Mouse (Mus musculus) myocyte (in vitro differentiated cells): Measurements from ENCODE around the gene Ptprg. TPM values are rescaled to one million over a fixed set of nuclear protein-coding genes. Genes with fewer than 3 reads are reported as not detected.

Experiments
- H3K27me3 ChIP-seq: one replicate; pipeline ENCODE4 v1.6.1; 2011; ENCODE audit not compliant: control insufficient read depth, insufficient read depth, insufficient read length
- H3K36me3 ChIP-seq: one replicate; pipeline ENCODE4 v1.6.1; 2011; ENCODE audit not compliant: control insufficient read depth, insufficient read depth
- H3K4me2 ChIP-seq: one replicate; pipeline ENCODE4 v1.6.1; 2011; ENCODE audit warnings: low read depth, control low read depth
- H3K4me3 ChIP-seq: one replicate; pipeline ENCODE4 v1.5.1; 2011; ENCODE audit warnings: mild to moderate bottlenecking, control low read depth, moderate library complexity
- H3K79me2 ChIP-seq: one replicate; pipeline ENCODE4 v1.6.1; 2011; ENCODE audit not compliant: control insufficient read depth, insufficient read depth
- H3ac ChIP-seq: one replicate; pipeline ENCODE4 v1.6.1; 2011; ENCODE audit not compliant: control insufficient read depth, insufficient read length
- CEBPB ChIP-seq: IDR thresholded peaks from 2 replicates; pipeline ENCODE4 v1.6.1; 2011; ENCODE audit warnings: mild to moderate bottlenecking, moderate library complexity; ENCODE audit not compliant: poor library complexity, insufficient read depth, severe bottlenecking
- E2F4 ChIP-seq: IDR thresholded peaks from one replicate; pipeline ENCODE4 v1.6.1; 2011; ENCODE audit warnings: mild to moderate bottlenecking, control low read depth, moderate library complexity; ENCODE audit not compliant: insufficient read depth
- MAX ChIP-seq: IDR thresholded peaks from one replicate; pipeline ENCODE4 v1.6.1; 2011; ENCODE audit warnings: low read depth, mild to moderate bottlenecking, control low read depth
- MYOD1 ChIP-seq, 3 experiments: IDR thresholded peaks; one replicate each; pipeline ENCODE4 v1.6.1; 2011; ENCODE audit warnings: control low read depth in 2 of 3, low read depth in 2 of 3, mild to moderate bottlenecking in 2 of 3, moderate library complexity in 1 of 3; ENCODE audit not compliant: insufficient read length in 2 of 3, control insufficient read depth in 1 of 3
- MYOG ChIP-seq, 3 experiments: IDR thresholded peaks; one replicate each; pipeline ENCODE4 v1.6.1; 2011; ENCODE audit warnings: control low read depth in 2 of 3, low read depth in 2 of 3, mild to moderate bottlenecking in 2 of 3; ENCODE audit not compliant: insufficient read length in 2 of 3, control insufficient read depth in 1 of 3, insufficient read depth in 1 of 3
- POLR2A ChIP-seq: IDR thresholded peaks from one replicate; pipeline ENCODE4 v1.6.1; 2011; ENCODE audit warnings: low read depth, mild to moderate bottlenecking, control low read depth, moderate library complexity; ENCODE audit not compliant: insufficient read length
- POLR2AphosphoS2 ChIP-seq: IDR thresholded peaks from one replicate; pipeline ENCODE4 v1.6.1; 2011; ENCODE audit warnings: low read depth, control low read depth; ENCODE audit not compliant: insufficient read length
- REST ChIP-seq: IDR thresholded peaks from one replicate; pipeline ENCODE4 v1.6.1; 2011; ENCODE audit warnings: mild to moderate bottlenecking, control low read depth, moderate library complexity; ENCODE audit not compliant: insufficient read depth, insufficient read length
- SRF ChIP-seq: IDR thresholded peaks from one replicate; pipeline ENCODE4 v1.6.1; 2011; ENCODE audit warnings: low read depth; ENCODE audit not compliant: control insufficient read depth, insufficient read length
- TCF12 ChIP-seq: IDR thresholded peaks from one replicate; pipeline ENCODE4 v1.6.1; 2011; ENCODE audit warnings: mild to moderate bottlenecking, control low read depth; ENCODE audit not compliant: poor library complexity, insufficient read depth, severe bottlenecking
- TCF3 ChIP-seq: IDR thresholded peaks from one replicate; pipeline ENCODE4 v1.6.1; 2011; ENCODE audit warnings: low read depth, control low read depth; ENCODE audit not compliant: insufficient read length
- USF1 ChIP-seq: IDR thresholded peaks from one replicate; pipeline ENCODE4 v1.6.1; 2011; ENCODE audit warnings: low read depth, mild to moderate bottlenecking, control low read depth, moderate library complexity
- polyA plus RNA-seq: library from polyadenylated mRNA; unstranded; fragments of >200 nt; fragmentation: generic; extraction: Trizol; gene quantifications from one replicate; pipeline ENCODE4 v1.2.1, GENCODE M21; 2012; ENCODE audit warnings: missing spikeins

Ptprg gene
- polyA plus RNA-seq, 1 experiment = 14.4 TPM

DNA sequence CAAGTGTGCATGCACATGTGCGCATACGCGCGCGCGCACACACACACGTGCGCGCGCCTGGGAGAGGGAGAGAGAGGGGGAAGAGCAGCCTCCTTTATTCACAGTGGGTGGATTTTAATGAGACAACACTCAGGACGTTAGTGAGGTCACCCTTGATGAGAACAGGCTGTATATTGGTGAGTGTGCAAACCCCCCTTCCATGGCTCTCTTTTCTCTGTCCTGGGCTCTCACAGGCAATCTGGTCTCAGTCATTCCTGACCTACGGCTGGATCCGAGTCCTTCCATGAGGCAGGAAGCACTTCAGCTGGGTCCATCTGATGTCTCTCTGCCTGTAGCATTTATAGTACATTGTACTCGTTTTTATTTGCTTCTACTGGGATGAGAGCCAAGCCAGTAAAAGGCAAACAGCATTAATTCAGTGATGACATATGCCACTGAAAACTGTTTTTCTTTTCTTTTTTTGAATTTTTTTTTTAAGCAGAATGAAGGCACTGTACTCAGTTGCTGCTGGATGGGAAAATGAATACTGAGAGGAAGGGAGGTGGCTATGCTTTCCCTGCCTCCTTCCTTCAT is 608.5 kb downstream of the Ptprg start:
- Histone ChIP-seq H3K36me3 (no peaks in the 10 kb centered on the region), H3K4me3 (no peak overlapping the region), H3ac (no peak overlapping the region), H3K27me3 (no peaks in the 10 kb centered on the region), H3K4me2 (no peak overlapping the region), H3K79me2 (no peaks in the 10 kb centered on the region)
- TF ChIP-seq REST (no peak), TCF3 (no peak), POLR2AphosphoS2 (no peak), MYOD1 (IDR thresholded peaks at IDR 0.05; ENCODE audit: control insufficient read depth in 1 of 3, insufficient read length in 2 of 3, low read depth in 2 of 3) (no peak), SRF (no peak), MYOG (IDR thresholded peaks at IDR 0.05; ENCODE audit: control insufficient read depth in 1 of 3, insufficient read depth in 1 of 3, insufficient read length in 2 of 3, low read depth in 2 of 3) (no peak), USF1 (no peak)

DNA sequence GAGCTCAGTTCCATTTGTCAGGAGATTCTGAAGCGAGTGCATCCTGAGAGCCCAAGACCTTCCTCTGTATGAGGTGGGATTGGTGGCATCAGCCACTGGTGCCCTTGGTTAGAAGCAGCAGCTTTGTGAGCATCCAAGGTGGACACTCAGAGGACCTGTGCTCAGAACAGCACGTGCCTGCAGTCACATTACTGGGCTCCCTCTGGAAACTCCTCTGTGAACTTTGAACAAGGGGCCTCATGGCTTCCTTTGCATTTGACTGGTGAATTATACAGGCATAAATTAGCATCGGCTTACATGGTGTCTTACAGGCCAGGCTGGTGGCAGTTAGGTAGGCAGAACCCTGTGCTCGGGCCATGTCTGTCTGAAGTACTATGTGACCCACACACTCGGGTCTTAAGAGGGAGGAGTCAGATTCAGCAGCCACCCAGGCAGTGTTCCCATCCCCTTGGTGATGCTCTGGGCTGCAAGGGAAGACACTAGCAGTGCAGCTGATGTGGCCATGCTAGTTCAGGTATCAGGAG is 609.1 kb downstream of the Ptprg start:
- Histone ChIP-seq H3ac (no peak overlapping the region), H3K36me3 (no peaks in the 10 kb centered on the region)

DNA sequence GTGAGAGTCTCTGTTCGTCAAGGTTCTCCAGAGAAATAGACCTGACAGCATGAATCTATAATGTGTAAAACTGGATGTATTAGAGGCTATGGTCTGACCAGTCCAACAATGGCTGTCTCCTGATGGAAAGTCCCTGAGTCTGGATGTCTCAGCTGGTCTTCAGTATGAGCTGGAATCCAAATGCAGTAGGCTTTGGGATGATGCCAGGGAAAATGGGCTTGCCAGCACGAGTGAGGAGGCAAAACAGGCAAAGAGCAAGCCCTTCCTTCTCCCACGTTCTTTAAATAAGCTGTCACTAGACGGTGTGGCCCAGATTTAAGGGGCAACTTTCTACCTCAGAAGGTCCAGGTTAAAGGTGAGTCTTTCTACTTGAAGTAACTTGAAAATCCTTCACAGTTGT is 609.9 kb downstream of the Ptprg start:
- no peak overlapping the region for H3K4me3 ChIP-seq
- no peaks in the 10 kb centered on the region for H3K27me3 ChIP-seq
- H3ac ChIP-seq = no peak overlapping the region
- no peak overlapping the region for H3K4me2 ChIP-seq
- H3K79me2 ChIP-seq = no peaks in the 10 kb centered on the region
- TF ChIP-seq MYOG (IDR thresholded peaks at IDR 0.05; ENCODE audit: control insufficient read depth in 1 of 3, insufficient read depth in 1 of 3, insufficient read length in 2 of 3, low read depth in 2 of 3) (no peak), POLR2A (no peak), MYOD1 (IDR thresholded peaks at IDR 0.05; ENCODE audit: control insufficient read depth in 1 of 3, insufficient read length in 2 of 3, low read depth in 2 of 3) (no peak), MAX (no peak), TCF12 (no peak), TCF3 (no peak), USF1 (no peak), REST (no peak), E2F4 (no peak), POLR2AphosphoS2 (no peak), CEBPB (no peak), SRF (no peak)
- no peaks in the 10 kb centered on the region for H3K36me3 ChIP-seq

More for the DNA sequence above, 609.1 kb downstream of the Ptprg start:
- TF ChIP-seq USF1 = no peak
- Histone ChIP-seq H3K4me3 (no peak overlapping the region), H3K27me3 (no peaks in the 10 kb centered on the region), H3K79me2 (no peaks in the 10 kb centered on the region), H3K4me2 (no peak overlapping the region)

DNA sequence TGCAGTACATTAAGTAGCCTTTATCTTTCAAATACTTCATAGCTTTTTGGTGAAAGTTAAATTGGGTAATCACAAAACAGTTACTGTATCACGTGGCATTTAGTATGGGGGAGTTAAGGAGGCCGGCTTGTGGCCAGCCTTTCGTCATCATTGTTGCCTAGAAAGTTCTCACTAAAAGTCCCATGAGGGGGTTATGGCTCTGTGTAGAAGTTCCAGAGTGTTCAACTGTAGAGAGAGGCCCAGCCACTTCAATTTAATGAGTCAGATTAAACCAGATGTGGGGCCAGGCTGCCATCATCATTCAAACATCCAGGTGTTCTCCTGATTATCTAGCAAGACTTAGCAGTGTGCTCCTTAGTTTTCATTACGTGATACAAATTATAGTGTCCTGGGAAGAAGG is 613.9 kb downstream of the Ptprg start:
- Histone ChIP-seq H3K4me3 (no peak overlapping the region), H3ac (no peak overlapping the region), H3K27me3 (no peaks in the 10 kb centered on the region), H3K79me2 (no peaks in the 10 kb centered on the region), H3K4me2 (no peak overlapping the region), H3K36me3 (no peaks in the 10 kb centered on the region)
- no peak for TF ChIP-seq SRF
- TF ChIP-seq REST = no peak

DNA sequence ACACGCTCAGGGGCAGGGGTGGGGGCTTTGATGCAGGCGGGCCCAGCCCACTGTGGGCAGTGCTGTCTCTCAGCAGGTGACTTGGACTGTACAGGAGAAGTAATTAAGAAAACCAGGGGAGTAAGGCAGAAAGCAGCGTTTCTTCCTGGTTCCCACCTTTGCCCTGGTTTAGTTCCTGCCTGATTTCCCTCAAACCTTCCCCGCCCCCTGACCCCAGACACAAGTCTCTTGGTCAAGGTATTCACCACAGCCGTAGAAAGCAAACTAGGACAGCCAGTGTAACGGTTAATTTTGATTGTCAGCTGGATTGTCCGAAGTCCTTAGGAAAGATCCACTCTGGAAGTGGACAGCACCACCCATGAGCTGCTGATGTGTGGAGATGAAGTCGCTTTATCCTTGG is 614.3 kb downstream of the Ptprg start:
- no peak for TF ChIP-seq MYOD1 (IDR thresholded peaks at IDR 0.05; ENCODE audit: control insufficient read depth in 1 of 3, insufficient read length in 2 of 3, low read depth in 2 of 3)
- TF ChIP-seq TCF12 = no peak
- TF ChIP-seq SRF = no peak
- H3K4me3 ChIP-seq = no peak overlapping the region

DNA sequence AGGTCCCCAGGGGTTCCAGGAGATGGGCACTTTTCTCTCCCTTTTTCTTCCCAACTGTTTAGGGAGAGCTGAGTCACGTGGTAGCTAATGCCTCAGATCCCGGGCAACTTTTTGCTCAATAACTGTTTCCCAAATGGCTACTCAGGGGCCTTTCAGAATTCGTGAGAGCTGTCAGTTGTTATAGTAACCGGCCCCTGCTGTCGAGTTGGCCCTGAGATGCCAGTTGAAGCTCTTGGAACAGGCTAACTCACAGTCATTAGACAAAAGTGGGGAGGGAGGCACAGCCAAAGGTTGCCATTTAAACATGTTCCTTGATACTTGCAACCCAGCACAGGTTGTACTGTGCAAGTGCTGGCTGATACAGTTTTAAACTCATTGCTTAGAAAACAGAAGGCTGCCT is 624.1 kb downstream of the Ptprg start:
- Histone ChIP-seq H3K79me2 (no peaks in the 10 kb centered on the region), H3ac (no peak overlapping the region), H3K4me3 (no peak overlapping the region), H3K4me2 (no peak overlapping the region), H3K27me3 (no peaks in the 10 kb centered on the region), H3K36me3 (no peaks in the 10 kb centered on the region)
- TF ChIP-seq E2F4 = no peak
- TF ChIP-seq TCF12 = no peak
- no peak for TF ChIP-seq SRF
- TF ChIP-seq REST = no peak
- TF ChIP-seq POLR2A = no peak
- no peak for TF ChIP-seq MYOG (IDR thresholded peaks at IDR 0.05; ENCODE audit: control insufficient read depth in 1 of 3, insufficient read depth in 1 of 3, insufficient read length in 2 of 3, low read depth in 2 of 3)
- TF ChIP-seq POLR2AphosphoS2 = no peak
- TF ChIP-seq MYOD1 (IDR thresholded peaks at IDR 0.05; ENCODE audit: control insufficient read depth in 1 of 3, insufficient read length in 2 of 3, low read depth in 2 of 3) = no peak
- TF ChIP-seq USF1 = no peak
- no peak for TF ChIP-seq MAX
- TF ChIP-seq TCF3 = no peak
- no peak for TF ChIP-seq CEBPB

More for the DNA sequence above, 614.3 kb downstream of the Ptprg start:
- Histone ChIP-seq H3ac (no peak overlapping the region), H3K4me2 (no peak overlapping the region), H3K36me3 (no peaks in the 10 kb centered on the region), H3K79me2 (no peaks in the 10 kb centered on the region), H3K27me3 (no peaks in the 10 kb centered on the region)
